Mouse (Mus musculus) frontal cortex, adult (tissue): ENCODE data around the gene Ubash3b.

Experiments
- ATAC-seq: cut with Nextera tagmentation; 2 replicates; pipeline ENCODE4 v1.9.2; 2017; ENCODE audit warnings: mild to moderate bottlenecking, moderate library complexity, mixed read lengths; ENCODE audit not compliant: low TSS enrichment

Gene Ubash3b

GRCm38 (mm10) chr9:41098065-41098464, 63.4 kb downstream of the Ubash3b start:
- no peak for ATAC-seq

DNA sequence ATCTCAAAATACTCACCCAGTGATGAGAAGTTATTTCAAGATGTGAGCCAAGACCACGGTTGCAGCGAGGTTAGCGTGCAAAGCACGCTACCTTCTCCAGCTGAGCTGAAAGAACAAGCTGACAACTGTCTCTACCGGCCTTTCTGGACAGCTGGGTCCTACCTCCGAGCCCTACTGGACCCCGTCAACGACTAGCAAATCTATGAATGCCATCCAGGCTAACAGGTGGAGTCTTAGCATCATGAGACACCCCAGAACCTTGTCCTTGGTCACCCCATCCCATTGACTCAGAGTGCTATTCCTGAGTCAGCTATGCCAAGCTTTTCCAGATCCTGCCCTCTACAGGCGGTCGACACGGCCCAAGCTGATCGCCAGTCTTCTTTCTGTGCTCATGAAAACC, 69.5 kb downstream of the Ubash3b start:
- no peak for ATAC-seq

- no peak for ATAC-seq
These were observed 70.3 kb downstream of the Ubash3b start for GRCm38 (mm10) chr9:41091187-41091586.

- ATAC-seq: no peak
These were observed 73.6 kb downstream of the Ubash3b start for GRCm38 (mm10) chr9:41087831-41088383.

DNA sequence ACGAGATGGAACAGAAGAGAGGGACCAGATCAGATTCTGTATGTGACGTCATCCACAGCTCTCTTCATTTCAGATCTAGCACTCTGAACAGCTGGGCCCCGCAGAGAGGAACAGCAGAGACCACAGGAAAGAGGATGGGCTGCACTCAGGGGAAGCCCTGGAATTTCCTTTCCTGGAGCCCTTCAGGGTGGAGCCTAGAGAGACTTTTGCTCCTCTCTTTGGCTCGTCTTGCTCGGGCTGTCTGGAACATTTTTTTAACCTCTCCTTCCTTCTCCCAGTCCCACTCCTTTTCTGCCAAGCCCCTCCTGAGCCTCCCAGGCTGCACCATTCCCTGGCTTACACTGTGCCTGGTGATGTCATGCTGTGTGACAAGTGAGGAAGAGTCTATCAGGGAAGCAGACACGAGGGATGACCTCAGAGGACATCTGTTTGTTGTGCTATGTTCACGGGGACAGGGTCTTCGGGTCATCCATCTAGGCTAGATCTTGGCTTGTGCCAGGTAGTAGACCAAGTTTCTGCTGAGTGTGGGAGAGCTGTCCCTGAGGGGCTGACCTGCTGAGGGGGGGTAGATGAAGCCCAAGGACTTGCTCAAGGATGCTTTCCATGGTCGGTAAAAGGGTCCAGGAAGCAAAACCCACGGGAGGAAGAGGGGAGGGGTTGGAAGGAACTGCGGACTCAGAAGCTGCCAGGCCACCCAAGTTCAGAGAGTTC, 77.2 kb downstream of the Ubash3b start:
- 0 out of 2 replicates have a peak, but pooled peaks have one; percentile 44 for ATAC-seq

DNA sequence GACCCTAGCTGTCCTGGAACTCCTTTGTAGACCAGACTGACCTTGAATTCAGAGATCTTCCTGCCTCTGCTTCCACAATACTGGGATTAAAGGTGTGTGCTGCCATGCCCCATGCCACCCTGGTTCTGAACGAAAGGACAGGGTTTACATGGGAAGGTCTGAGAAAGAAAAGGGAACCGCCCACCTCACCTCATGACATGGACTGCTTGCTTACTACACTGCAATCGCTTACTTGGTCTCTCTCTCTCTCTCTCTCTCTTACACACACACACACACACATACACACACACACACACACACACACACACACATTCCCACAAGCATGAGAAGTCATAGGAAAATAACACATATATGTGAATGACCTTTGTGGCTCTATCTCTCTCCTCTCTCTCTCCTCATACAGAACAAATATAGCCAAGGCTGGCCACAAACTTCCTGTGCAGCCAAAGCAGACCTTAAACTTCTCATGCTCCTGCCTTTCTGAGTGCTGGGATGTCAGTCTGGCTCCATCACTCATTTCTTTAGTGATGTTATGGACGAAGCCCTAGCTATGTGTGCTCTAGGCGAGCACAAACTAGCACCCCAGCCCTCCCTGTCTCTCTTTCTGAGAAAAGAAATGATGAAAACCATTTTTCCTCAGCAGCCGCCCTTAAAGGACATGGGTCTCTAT, 78.0 kb downstream of the Ubash3b start:
- ATAC-seq: no peak

- ATAC-seq: no peak
These were observed 78.6 kb downstream of the Ubash3b start for GRCm38 (mm10) chr9:41082891-41083290.

- ATAC-seq: no peak
These were observed 80.6 kb downstream of the Ubash3b start for GRCm38 (mm10) chr9:41080877-41081276.

DNA sequence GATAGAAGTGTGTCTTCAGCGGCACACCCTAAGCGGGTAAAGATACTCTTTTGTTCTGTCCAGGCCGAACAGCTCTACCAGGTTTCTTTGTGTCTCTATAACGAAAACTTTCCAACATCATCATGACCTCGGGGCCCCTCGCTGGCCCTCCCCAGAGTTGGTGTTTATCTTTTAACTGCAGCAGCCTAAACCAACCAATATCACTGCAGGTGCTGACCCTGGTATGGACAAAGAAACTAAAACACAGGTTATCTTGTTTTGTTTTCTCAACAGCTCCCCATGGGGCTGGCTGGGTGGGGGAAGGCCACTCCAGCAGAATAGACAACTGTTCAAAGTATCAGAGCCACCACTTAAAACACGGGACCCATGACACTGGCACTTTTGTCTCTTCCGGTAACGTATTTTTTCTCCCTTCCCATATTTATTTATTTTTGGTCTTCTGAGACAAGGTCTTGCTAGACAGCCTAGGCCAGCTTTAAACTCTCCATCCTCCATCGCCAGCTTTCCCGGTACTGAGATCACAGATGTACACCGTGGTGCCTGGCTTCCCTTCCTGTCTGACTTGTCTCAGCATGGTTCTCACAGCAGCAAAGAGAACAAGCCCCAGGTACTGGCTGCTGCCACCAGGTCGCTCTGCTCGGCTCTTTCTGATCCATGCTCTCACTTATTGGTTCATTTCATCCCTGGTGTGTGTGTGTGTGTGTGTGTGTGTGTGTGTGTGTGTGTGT, 81.9 kb downstream of the Ubash3b start:
- ATAC-seq: no peak

DNA sequence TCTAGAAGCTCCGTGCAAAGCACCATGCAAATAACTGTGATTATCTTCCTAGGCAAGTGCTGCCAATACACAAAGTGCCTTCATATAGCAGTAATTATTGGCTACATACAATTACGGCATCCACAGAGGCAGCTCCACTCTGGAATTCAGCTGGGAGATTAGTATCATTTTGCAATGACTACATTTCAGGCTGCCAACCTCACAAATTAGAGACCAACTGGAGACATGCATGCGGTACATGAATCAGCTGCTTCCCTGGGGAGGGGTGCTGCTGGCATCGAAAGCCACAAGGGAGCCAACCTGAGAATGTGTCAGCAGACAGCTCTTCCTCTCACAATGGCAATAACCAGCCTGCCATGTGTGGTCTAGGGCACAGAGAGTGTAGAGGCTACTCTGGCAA, 83.3 kb downstream of the Ubash3b start:
- ATAC-seq: peak; percentile 39

DNA sequence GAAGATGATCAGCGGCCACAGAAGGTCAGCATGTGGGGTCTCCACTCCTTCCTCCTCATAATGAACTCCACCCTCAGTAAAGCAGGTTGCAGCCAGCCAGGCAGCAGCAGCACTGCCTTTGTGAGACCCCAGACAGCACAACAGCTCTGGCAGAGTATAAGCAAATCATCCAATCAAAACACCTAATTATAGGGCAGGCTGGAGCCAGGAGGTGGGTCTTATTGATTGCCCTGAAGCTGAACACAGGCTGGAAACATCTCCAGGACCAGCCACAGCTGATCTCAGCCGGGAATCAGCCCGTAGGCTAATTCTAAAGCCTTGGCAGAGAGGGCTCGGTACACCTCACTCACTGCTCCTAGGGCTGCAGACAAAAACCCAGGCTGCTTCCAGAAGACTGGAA, 85.3 kb downstream of the Ubash3b start:
- ATAC-seq: no peak

DNA sequence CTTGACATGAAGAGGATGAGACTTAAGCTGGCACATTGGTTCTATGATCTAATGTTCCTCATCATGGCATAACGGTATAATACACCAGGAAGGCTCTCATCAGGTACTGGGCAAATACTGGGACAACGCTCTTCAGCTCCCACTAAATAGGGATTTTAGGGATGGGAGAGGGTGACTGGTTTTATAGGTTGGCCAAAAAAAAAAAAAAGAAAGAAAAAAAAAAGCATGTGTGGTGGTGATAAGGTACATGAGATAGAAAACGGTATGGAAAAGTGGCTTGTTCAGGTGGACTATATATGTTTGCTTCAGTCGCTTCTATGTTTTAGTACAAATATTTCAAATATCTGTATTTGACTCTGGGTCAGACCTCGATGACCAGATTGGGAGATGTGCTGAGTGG, 86.0 kb downstream of the Ubash3b start:
- ATAC-seq: no peak

GRCm38 (mm10) chr9:41073196-41074009, 88.1 kb downstream of the Ubash3b start:
- ATAC-seq: no peak

DNA sequence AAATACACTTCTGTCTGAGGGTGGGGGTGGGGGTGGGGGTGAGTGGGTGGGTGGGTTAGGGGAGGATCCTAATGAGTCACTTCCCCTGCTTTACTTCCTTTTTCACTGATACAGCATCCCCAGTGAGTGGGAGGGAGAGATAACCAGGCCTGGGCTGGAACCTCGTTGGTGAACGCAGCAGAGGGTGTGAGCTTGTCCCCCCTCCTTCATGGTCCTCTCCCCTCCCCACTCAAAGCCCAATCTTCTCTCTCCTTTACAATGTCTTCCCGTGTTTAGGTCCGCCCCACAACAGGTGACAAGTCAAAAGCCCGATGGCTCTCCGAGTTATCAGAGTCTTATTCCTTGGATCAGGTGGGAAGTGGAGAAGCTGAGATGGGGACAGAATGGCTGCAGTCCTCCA, 88.7 kb downstream of the Ubash3b start:
- ATAC-seq: no peak

GRCm38 (mm10) chr9:41071906-41072511, 89.5 kb downstream of the Ubash3b start:
- ATAC-seq: no peak

- no peak for ATAC-seq
These were observed 90.7 kb downstream of the Ubash3b start for GRCm38 (mm10) chr9:41070761-41071181.

DNA sequence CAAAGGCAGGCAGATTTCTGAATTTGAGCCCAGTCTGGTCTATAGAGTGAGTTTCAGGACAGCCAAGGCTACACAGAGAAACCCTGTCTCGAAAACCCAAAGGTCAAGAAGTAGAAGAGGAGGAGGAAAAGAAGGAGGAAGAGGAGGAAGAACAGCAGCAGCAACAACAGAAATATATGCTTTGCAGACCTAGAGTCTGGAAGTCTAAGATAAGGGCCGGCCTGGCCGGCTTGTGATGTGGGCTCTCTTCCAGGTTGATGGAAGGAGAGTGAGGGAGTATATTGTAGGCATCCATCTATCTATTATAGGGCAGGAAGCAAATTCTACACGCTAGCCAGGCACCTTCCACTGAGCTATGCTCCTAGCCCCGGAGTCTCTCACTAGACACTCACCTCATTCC, 92.0 kb downstream of the Ubash3b start:
- ATAC-seq: no peak

DNA sequence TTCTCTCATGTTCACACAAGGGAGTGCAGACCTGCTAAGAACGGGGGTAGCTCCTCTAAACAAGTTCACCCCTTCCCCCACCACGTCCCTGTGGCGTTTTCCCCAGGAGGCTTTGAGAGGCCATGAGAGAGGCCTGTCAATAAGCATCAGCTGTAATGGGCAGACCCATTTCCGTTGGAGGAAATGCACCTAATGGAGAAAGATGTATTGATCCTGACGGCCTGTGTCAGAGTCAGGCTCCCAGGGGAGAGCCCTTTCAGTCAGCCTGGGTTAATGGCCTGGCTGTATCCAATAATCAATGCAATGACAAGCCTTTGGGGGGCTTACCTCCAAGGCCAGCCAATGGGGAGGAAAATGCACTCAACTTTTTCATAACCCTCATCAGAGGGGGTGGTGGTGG, 100.1 kb downstream of the Ubash3b start:
- no peak for ATAC-seq

DNA sequence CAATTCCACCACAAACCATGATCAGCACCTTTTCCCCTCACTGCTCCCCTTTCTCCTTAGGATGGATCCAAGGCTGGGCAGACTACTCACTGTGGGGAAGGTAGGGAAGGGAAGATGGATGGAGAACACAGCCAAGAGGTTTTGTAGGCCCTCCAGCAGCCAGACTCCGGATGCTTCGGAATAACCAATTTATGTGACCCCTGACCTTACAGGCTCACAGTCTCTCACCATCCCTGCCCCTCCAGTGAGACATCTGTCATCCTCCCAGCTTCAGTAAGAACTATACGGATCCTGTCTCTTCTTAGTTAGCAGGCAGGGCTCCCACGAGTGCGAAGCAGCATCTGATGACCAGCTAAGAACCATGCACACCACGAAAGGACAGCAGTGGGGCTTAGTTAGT, 100.9 kb downstream of the Ubash3b start:
- ATAC-seq: no peak

- no peak for ATAC-seq
These were observed 102.5 kb downstream of the Ubash3b start for GRCm38 (mm10) chr9:41058765-41059535.
